Mouse (Mus musculus): ENCODE results near the gene Mthfd1.

Gene Mthfd1

GRCm38 (mm10) chr12:76362303-76362676, 107.2 kb downstream of the Mthfd1 start:
- peak; percentile 43 for DNase-seq

DNA sequence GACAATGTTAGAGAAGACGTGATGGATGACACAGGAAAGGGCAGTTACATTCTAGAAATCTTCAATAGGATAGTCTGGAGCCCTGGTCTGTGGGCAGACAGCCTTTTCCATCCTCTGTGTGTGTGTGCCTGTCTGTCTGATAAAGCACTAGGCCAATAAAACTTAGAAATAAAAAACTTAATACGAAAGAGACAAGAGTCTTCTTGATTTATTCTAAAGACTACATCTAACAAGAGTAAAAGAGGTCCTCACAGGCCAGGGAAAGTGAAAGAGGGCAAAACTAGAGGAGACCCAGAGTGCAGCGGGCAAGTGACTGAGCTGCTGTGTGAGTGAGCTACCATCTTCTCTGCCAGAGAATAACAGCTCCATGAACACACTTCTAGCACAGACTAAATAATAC, 111.2 kb downstream of the Mthfd1 start:
- no peak for DNase-seq

DNA sequence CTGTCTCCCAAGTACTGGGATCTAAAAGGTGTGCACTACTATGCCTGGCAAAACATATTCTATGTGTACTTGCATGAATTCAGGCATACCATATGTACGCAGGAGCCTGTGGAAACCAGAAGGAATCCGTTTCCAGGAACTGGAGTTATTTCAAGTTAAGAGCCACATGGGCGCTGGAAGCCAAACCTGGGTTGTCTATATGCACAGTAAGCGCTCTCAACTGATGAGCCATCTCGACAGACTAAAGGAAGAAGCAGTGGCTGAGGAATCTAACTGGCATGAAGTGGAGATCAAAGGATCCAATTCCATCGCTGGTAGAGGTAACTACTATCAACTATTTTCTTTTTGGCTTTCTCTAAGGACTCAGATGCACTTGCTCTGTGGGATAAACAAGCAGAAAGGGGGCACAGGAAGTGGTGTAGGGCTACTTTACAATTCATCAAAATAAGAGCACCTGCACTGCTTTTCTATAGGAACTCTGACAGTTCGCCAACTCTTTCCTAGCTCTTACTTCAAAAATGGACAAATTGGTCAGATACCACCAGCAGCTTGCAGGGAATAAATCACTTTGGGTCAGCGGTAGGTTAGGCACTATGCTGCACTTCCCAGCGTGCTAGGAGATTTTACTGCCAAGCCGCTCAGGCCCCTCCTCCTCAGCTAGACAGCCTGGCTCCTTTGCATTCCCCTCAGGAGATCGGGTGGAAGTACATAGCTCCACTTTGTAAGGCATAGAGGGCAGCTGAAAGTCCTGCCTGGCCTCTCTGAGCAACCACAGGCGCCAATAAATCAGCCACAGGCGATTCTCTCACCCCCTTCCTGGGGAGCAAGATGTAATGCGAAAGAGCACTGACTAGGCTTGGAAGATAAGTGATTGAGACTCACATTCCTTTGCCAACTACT, 112.2 kb downstream of the Mthfd1 start:
- peak; percentile 58 for DNase-seq

- DNase-seq: peak; percentile 44
Measured at GRCm38 (mm10) chr12:76368201-76368789, 113.2 kb downstream of the Mthfd1 start.

DNA sequence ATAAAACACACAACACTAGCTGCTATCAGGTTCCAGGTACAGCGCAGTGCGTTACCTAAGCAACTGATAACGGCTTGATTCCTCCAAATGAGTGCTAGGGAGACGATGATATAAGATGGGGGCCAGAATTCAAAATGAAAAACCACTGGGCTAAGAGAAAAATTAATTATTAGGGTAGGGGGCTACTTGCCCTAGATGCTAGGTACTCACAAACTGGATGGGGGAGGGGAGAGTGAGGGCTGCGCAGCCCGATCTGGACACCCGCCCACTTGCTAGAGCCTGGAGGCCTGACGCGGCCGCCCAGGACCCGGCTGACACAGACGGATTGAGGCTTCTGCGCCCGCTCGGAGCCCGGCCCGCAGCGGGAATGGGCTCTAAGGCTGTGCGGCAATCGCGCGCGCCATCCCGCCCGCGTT, 113.7 kb downstream of the Mthfd1 start:
- DNase-seq: no peak
